Comparison of ENCODE assay signal across 19 mouse cellular contexts in the genomic region with DNA sequence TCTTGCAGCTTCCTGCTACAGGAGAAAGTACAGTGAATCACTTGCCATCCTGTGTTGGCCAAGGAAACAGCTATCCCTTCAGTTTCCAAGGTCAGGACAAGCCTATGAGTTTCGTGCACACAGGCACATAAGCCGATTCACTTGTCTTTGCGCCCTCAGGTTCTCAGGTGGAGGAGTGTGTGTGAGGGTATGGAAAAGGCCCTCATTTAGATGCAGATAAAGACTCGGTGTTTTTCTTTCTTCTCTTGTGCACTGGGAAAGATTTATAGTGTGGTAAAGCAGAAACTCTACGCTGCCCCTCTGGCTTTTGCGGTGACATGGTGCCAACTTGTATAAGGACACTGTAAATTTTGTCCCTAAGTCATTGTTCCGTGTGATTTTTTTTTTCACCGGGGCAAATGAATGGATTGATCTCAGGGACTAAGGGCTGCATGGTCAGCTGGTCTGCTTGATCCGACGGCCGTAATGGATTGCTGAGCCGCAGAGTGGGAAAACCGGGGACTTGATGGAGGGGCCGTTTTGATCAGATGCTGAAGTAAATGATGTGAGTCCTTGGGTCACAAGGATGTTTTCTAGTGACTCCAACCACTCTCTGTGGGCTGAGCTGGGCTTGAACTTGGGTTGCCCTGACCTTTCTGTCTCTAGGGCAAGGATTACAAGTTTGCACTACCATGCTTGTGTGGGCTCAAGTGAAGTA.
"Had no signal": no experiment of that assay in that cellular context is flagged by ENCODE, and none has a peak within 500 bp of the region (broad histone marks: within the 10 kb centered on the region; RNA-seq: fewer than 3 reads in every experiment).

No protein-coding gene starts in this region.

- H3K9me3 ChIP-seq: midbrain, embryonic 10.5 days; midbrain, embryonic 13.5 days; neural tube, embryonic 15.5 days; stomach, embryonic 15.5 days had no signal

- H3K4me1 ChIP-seq: midbrain, embryonic 10.5 days; midbrain, embryonic 13.5 days; neural tube, embryonic 13.5 days; neural tube, embryonic 15.5 days; stomach, embryonic 15.5 days had no signal

- H3K4me3 ChIP-seq: midbrain, embryonic 10.5 days; midbrain, embryonic 13.5 days; myocyte; neural tube, embryonic 13.5 days; neural tube, embryonic 15.5 days; stomach, embryonic 15.5 days had no signal

- H3K27ac ChIP-seq: midbrain, embryonic 10.5 days; midbrain, embryonic 13.5 days; neural tube, embryonic 13.5 days; neural tube, embryonic 15.5 days; stomach, embryonic 15.5 days; stomach, postnatal 0 days had no signal

- DNase-seq: lung, adult 18-20 months; lung, embryonic 14.5 days; lung, postnatal 10 days; lung, postnatal 4 days; retina, postnatal 1 day; right cerebral cortex, adult 18-20 months; right cerebral cortex, postnatal 25 days; right cerebral cortex, postnatal 4 days; thymus, adult 2 months; thymus, postnatal 25 days; thymus, postnatal 4 days had no signal

- H3K27me3 ChIP-seq: midbrain, embryonic 13.5 days; neural tube, embryonic 13.5 days; neural tube, embryonic 15.5 days; stomach, embryonic 15.5 days had no signal

- ATAC-seq: midbrain, embryonic 13.5 days; midbrain, embryonic 16.5 days had no signal

- H3K9ac ChIP-seq: lung, embryonic 14.5 days; midbrain, embryonic 13.5 days; neural tube, embryonic 13.5 days; neural tube, embryonic 15.5 days; stomach, embryonic 15.5 days had no signal

- H3K4me2 ChIP-seq: lung, embryonic 14.5 days; midbrain, embryonic 13.5 days; neural tube, embryonic 13.5 days; neural tube, embryonic 15.5 days; stomach, embryonic 15.5 days had no signal

- H3K36me3 ChIP-seq: midbrain, embryonic 10.5 days; midbrain, embryonic 13.5 days; neural tube, embryonic 13.5 days; neural tube, embryonic 15.5 days; stomach, embryonic 15.5 days had no signal
